Mouse (Mus musculus) liver, postnatal 0 days (tissue): Measurements from ENCODE around the gene Hormad2. TPM values are rescaled to one million over a fixed set of nuclear protein-coding genes. Genes with fewer than 3 reads are reported as not detected.

Experiments used
- ATAC-seq: fragments of 200-750 bp; cut with Nextera tagmentation; 2 replicates; pipeline ENCODE4 v1.8.0; 2017; ENCODE audit warnings: mild to moderate bottlenecking, moderate library complexity
- DNase-seq: peaks from one replicate; pipeline ENCODE4 v3.0.0-alpha.2; 2016
- H3K27ac ChIP-seq: fragments of 300-500 bp; sonication (generic); 2 replicates; pipeline ENCODE4 v1.5.1; 2014; ENCODE audit warnings: antibody characterized with exemption, moderate library complexity, mild to moderate bottlenecking, low read depth
- H3K27me3 ChIP-seq: fragments of 300-500 bp; sonication (generic); 2 replicates; pipeline ENCODE4 v1.6.1; 2014; ENCODE audit warnings: low read length, control low read depth, mixed read lengths; ENCODE audit not compliant: insufficient read depth
- H3K36me3 ChIP-seq: fragments of 300-500 bp; sonication (generic); replicated peaks from 2 replicates; pipeline ENCODE4 v1.6.1; 2014; ENCODE audit warnings: mild to moderate bottlenecking, control low read depth, low read length, moderate library complexity, mixed read lengths; ENCODE audit not compliant: insufficient read depth
- H3K4me1 ChIP-seq: fragments of 300-500 bp; sonication (generic); 2 replicates; pipeline ENCODE4 v1.6.1; 2014; ENCODE audit warnings: antibody characterized with exemption, mild to moderate bottlenecking, control low read depth; ENCODE audit not compliant: insufficient read depth
- H3K4me2 ChIP-seq: fragments of 300-500 bp; sonication (generic); 2 replicates; pipeline ENCODE4 v1.6.1; 2014; ENCODE audit warnings: low read depth, mild to moderate bottlenecking, low read length, moderate library complexity, mixed read lengths
- H3K4me3 ChIP-seq: fragments of 300-500 bp; sonication (generic); 2 replicates; pipeline ENCODE4 v1.5.1; 2014; ENCODE audit warnings: low read depth, low read length
- H3K9ac ChIP-seq: fragments of 300-500 bp; sonication (generic); replicated peaks from 2 replicates; pipeline ENCODE4 v1.6.1; 2014; ENCODE audit warnings: mild to moderate bottlenecking, moderate library complexity
- H3K9me3 ChIP-seq: fragments of 300-500 bp; sonication (generic); 2 replicates; pipeline ENCODE4 v1.6.1; 2016; ENCODE audit warnings: mild to moderate bottlenecking, control low read depth, low read length, mixed read lengths
- CTCF ChIP-seq: sonication (generic); IDR thresholded peaks from 2 replicates; pipeline ENCODE4 v1.5.1; 2016; ENCODE audit warnings: antibody characterized with exemption, low read depth
- EP300 ChIP-seq: IDR thresholded peaks from 2 replicates; pipeline ENCODE4 v1.6.1; 2016; ENCODE audit warnings: antibody characterized with exemption, low read depth, mild to moderate bottlenecking
- WGBS: fragments of 180-500 bp; shearing (Covaris S2); extraction: QIAGEN DNeasy Blood & Tissue Kit; methylation state at CpG from one replicate; pipeline ENCODE4 v1.1.7; 2014; ENCODE audit not compliant: insufficient replicate concordance; 5-methylcytosine and 5-hydroxymethylcytosine counted together
- polyA plus RNA-seq: library from polyadenylated mRNA; unstranded; fragments of >200 nt; fragmentation: Nextera tagmentation; extraction: Ambion mirVana; gene quantifications from 2 replicates; pipeline ENCODE4 v1.2.1, GENCODE M21; 2015

The Hormad2 gene
- polyA plus RNA-seq: 0.24 and 0.29 TPM in 2 replicates

GRCm38 (mm10) chr11:4440978-4441377 lies at the start of gene Hormad2:
Gene Hormad2 (minus strand): TSS chr11:4441105.
- WGBS: 52% methylated on average over 19 of the region's 19 CpGs
- DNase-seq: peak; percentile 19
- no peak for ATAC-seq
- Histone ChIP-seq H3K4me2 (no peak within 1 kb of the TSS), H3K9ac (no peak within 1 kb of the TSS), H3K27me3 (no peaks in the 10 kb centered on the region), H3K27ac (no peak within 1 kb of the TSS), H3K36me3 (no peaks in the 10 kb centered on the region), H3K9me3 (no peaks in the 10 kb centered on the region), H3K4me1 (0 out of 2 replicates have a peak, but pooled peaks cover 2% of the 10 kb centered on the region), H3K4me3 (no peak within 1 kb of the TSS)
- TF ChIP-seq CTCF (no peak), EP300 (no peak)

DNA sequence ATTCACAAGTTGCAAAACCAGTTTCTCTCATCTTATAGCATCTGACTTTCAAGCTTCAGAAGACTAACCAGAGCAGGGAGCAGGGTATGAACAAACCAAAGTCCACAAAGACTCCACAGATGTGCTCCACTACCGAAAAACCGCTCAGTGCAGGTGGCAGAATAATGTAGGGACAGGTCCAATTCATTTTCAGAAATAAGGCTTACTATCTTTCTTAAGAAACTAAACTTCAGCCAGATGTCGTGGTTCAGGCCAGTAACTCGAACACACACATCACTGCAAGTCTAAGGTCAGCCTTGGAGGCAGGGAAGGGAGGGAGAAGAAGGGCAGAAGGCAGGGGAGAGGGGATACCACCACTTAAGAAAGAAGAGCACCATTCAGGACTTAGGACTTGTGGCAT lies 48.3 kb upstream of the Hormad2 start:
- TF ChIP-seq EP300: no peak
- no peak for TF ChIP-seq CTCF
- Histone ChIP-seq H3K27ac (no peak overlapping the region), H3K4me3 (no peak overlapping the region), H3K4me1 (peaks cover 3% of the 10 kb centered on the region; the same call in 1 of the 2 replicates), H3K27me3 (no peaks in the 10 kb centered on the region), H3K9me3 (no peaks in the 10 kb centered on the region), H3K4me2 (no peak overlapping the region), H3K36me3 (peaks cover 100% of the 10 kb centered on the region), H3K9ac (no peak overlapping the region)
- DNase-seq: no peak
- no peak for ATAC-seq
- 85% methylated on average over 4 of the region's 4 CpGs for WGBS

DNA sequence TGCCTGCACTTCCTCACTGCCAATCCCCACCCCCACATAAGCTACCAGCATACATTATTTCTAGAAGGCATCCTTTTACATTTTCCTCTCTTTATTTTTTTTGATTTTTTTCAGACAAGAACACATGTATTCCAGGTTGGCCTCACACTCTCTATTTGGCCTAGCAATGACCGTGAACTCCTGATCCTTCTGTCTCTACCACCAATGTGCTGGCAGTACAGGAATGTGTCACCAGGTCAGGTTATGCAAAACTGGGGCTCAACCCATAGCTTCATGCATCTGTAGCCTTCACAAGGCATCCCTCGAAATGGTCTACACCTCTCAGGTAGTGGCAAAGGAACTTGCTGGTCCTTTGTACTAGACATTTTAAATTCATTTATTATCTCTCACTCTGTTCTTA lies 47.9 kb upstream of the Hormad2 start:
- no peak overlapping the region for H3K27ac ChIP-seq
- H3K4me3 ChIP-seq: no peak overlapping the region
- no peaks in the 10 kb centered on the region for H3K9me3 ChIP-seq
- ATAC-seq (no peak), DNase-seq (no peak)
- H3K36me3 ChIP-seq: peaks cover 100% of the 10 kb centered on the region
- peaks cover 3% of the 10 kb centered on the region; the same call in 1 of the 2 replicates for H3K4me1 ChIP-seq
- WGBS: 90% methylated on average over 2 of the region's 2 CpGs
- no peak overlapping the region for H3K4me2 ChIP-seq
- H3K9ac ChIP-seq: no peak overlapping the region
- no peaks in the 10 kb centered on the region for H3K27me3 ChIP-seq
- TF ChIP-seq EP300 (no peak), CTCF (no peak)

GRCm38 (mm10) chr11:4488367-4488766 lies 47.5 kb upstream of the Hormad2 start:
- no peaks in the 10 kb centered on the region for H3K27me3 ChIP-seq
- H3K4me1 ChIP-seq: peaks cover 3% of the 10 kb centered on the region; the same call in 1 of the 2 replicates
- H3K4me2 ChIP-seq: no peak overlapping the region
- DNase-seq (no peak), ATAC-seq (no peak)
- H3K36me3 ChIP-seq: peaks cover 100% of the 10 kb centered on the region
- peak overlapping the region; percentile 67 for H3K27ac ChIP-seq
- 92% methylated on average over 13 of the region's 13 CpGs for WGBS
- no peaks in the 10 kb centered on the region for H3K9me3 ChIP-seq
- no peak overlapping the region for H3K4me3 ChIP-seq
- H3K9ac ChIP-seq: no peak overlapping the region
- no peak for TF ChIP-seq CTCF
- TF ChIP-seq EP300: no peak

GRCm38 (mm10) chr11:4487401-4487965 lies 46.6 kb upstream of the Hormad2 start:
- Histone ChIP-seq H3K27ac (peak overlapping the region; percentile 67; the same call in 1 of the 2 replicates), H3K4me2 (peak overlapping the region; percentile 22; the same call in 1 of the 2 replicates), H3K36me3 (peaks cover 99% of the 10 kb centered on the region), H3K4me1 (peaks cover 3% of the 10 kb centered on the region; the same call in 1 of the 2 replicates), H3K9me3 (no peaks in the 10 kb centered on the region), H3K27me3 (no peaks in the 10 kb centered on the region), H3K9ac (no peak overlapping the region), H3K4me3 (no peak overlapping the region)
- no peak for TF ChIP-seq CTCF
- TF ChIP-seq EP300: peak; percentile 76
- peak; percentile 55 for DNase-seq
- ATAC-seq: peak; percentile 93
- WGBS: 65% methylated on average over 8 of the region's 8 CpGs

GRCm38 (mm10) chr11:4484541-4484940 lies 43.6 kb upstream of the Hormad2 start:
- no peak overlapping the region for H3K27ac ChIP-seq
- 90% methylated on average over 5 of the region's 5 CpGs for WGBS
- peaks cover 99% of the 10 kb centered on the region for H3K36me3 ChIP-seq
- peaks cover 3% of the 10 kb centered on the region; the same call in 1 of the 2 replicates for H3K4me1 ChIP-seq
- H3K27me3 ChIP-seq: no peaks in the 10 kb centered on the region
- ATAC-seq: no peak
- H3K4me3 ChIP-seq: no peak overlapping the region
- H3K9ac ChIP-seq: no peak overlapping the region
- TF ChIP-seq EP300: no peak
- TF ChIP-seq CTCF: no peak
- no peak for DNase-seq
- H3K9me3 ChIP-seq: no peaks in the 10 kb centered on the region
- H3K4me2 ChIP-seq: no peak overlapping the region
